Mouse (Mus musculus): ENCODE data around the gene Pprc1. TPM values are rescaled to one million over a fixed set of nuclear protein-coding genes. Genes with fewer than 3 reads are reported as not detected.

Pprc1 gene
- polyA plus RNA-seq, 1 experiment, result 15.9 TPM

DNA sequence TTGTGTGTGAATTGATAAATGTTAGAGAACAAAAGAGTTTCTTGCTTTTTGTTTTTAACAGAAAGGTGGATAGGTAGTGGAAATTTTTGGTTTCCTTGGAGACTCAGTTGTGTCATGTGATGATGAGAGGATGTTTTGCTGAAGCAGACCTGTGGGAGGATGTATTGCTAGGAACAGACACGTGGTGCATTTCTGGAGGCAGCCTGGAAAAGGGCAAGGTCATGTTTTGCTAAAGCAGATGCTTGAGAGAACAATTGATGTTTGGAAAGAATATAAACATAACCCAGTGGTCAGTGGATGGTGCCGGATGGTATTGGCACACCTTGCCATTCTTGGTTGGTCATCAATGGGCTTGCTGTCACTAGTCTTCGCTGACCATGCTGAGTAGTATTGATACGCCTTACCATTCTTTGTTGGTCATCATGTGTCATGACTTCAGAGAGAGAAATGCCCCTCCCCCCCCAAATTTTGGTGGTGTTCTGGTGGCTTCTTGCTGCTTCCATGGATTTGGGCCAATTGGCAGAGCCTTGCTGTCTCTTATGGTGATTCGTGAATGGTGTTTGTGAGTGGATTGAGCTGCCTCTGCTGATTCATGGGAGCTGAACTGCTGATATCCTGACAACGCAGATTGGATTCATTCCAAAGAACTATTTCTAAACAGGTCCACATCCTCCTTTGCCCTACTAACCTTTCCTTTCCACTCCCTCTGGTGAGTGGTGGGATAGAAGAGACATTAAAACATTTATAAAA is 58.9 kb downstream of the Pprc1 start:
- no peak for DNase-seq (ENCODE audit: extremely low spot score in 1 of 2, low spot score in 1 of 2)

GRCm38 (mm10) chr19:46104187-46104557 is 59.5 kb downstream of the Pprc1 start:
- DNase-seq (ENCODE audit: extremely low spot score in 1 of 2, low spot score in 1 of 2), result no peak

- no peak for DNase-seq (ENCODE audit: extremely low spot score in 1 of 2, low spot score in 1 of 2)
These were observed 65.5 kb downstream of the Pprc1 start for GRCm38 (mm10) chr19:46110214-46110613.

DNA sequence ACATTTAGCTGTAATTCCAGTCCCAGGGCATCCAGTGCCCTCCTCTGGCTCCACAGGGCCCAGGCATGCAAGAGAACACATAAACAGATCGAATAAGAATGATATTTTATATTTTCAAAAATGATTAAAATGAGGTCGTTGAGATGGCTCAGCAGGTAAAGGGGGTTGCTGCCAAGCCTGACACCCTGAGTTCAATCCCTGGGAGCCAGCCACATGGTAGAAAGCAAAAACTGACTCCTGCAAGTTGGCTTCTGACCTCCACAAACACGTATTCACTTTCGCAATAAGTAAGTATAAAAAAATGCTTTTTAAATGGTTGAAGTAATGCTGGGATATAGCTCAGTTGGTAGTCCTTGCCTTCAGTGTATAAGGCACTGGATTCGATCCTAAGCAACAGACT is 66.1 kb downstream of the Pprc1 start:
- no peak for DNase-seq (ENCODE audit: extremely low spot score in 1 of 2, low spot score in 1 of 2)

- no peak for DNase-seq (ENCODE audit: extremely low spot score in 1 of 2, low spot score in 1 of 2)
These were observed 69.9 kb downstream of the Pprc1 start for GRCm38 (mm10) chr19:46114617-46115016.

DNA sequence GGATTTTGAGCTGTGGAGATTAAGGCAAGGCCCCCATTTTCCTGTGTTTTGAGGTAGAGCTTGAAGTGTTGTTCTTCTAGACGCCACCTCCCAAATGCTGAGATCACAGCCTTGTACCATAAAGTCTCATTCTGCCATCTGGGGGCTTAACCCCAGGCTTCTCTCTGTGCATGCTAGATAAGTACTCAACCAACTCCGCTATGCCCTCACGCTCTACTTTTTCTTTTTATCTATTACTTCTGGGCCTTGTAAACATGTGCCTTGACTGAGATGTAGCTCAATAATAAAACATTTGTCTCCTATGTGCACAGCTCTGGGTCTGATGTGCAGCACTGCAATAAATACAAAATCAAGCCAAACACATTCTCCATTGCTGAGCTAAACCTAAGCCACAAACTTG is 74.8 kb downstream of the Pprc1 start:
- no peak for DNase-seq (ENCODE audit: extremely low spot score in 1 of 2, low spot score in 1 of 2)

- no peak for DNase-seq (ENCODE audit: extremely low spot score in 1 of 2, low spot score in 1 of 2)
These were observed 76.2 kb downstream of the Pprc1 start for GRCm38 (mm10) chr19:46120872-46121271.

Other genes starting within 250 kb of the Pprc1 start
- 141 and 182 TPM in 2 replicates for gene Kcnip2, start 228.8 kb upstream of the Pprc1 start, polyA plus RNA-seq (2012; rRNA removed)
- gene Armh3, start 46.4 kb upstream of the Pprc1 start, polyA plus RNA-seq (2012; rRNA removed), result 14.9 and 16.2 TPM in 2 replicates
- 3.1 and 3.6 TPM in 2 replicates for gene Hps6, start 41.4 kb upstream of the Pprc1 start, polyA plus RNA-seq (2012; rRNA removed)
- 171 and 172 TPM in 2 replicates for gene Ldb1, start 328 bp downstream of the Pprc1 start, polyA plus RNA-seq (2012; rRNA removed)
- gene Nolc1, start 31.0 kb downstream of the Pprc1 start, polyA plus RNA-seq (2012; rRNA removed), result 37.1 and 41.8 TPM in 2 replicates
- gene Elovl3, start 87.0 kb downstream of the Pprc1 start, polyA plus RNA-seq (2012; rRNA removed), result not detected in 2 replicates
- 0.16 and 0.21 TPM in 2 replicates for gene Pitx3, start 103.4 kb downstream of the Pprc1 start, polyA plus RNA-seq (2012; rRNA removed)
- 67.0 and 69.7 TPM in 2 replicates for gene Gbf1, start 107.6 kb downstream of the Pprc1 start, polyA plus RNA-seq (2012; rRNA removed)